Mouse (Mus musculus) ES-E14 (cell line): ENCODE measurements at regions not wholly inside any gene's neighbourhood (a gene's known extent, or its start where the extent isn't known, plus 50 kb on each side); places are given as distances from the start of the nearest gene placed in this dataset.

Experiments
- DNase-seq: peaks from one replicate; pipeline ENCODE4 v3.0.0-alpha.2; 2013; ENCODE audit warnings: low read depth, low spot score
- H3K27ac ChIP-seq: 2 replicates; pipeline ENCODE4 v1.5.1; 2012; ENCODE audit warnings: low read depth, mild to moderate bottlenecking, low read length, moderate library complexity, mixed read lengths; ENCODE audit not compliant: poor library complexity, insufficient read depth, severe bottlenecking
- H3K36me3 ChIP-seq: 2 replicates; pipeline ENCODE4 v1.6.1; 2012; ENCODE audit warnings: mild to moderate bottlenecking, low read length, moderate library complexity, mixed read lengths; ENCODE audit not compliant: control insufficient read depth, poor library complexity, insufficient read depth, severe bottlenecking
- H3K4me1 ChIP-seq, 2 experiments: fragments of 150-350 bp in 1 of 2; sonication (generic) in 1 of 2; 2 replicates each; pipeline ENCODE4 v1.6.1; 2012; ENCODE audit warnings: low read length in 2 of 2, mild to moderate bottlenecking in 1 of 2, mixed read lengths in 1 of 2; ENCODE audit not compliant: control insufficient read depth in 2 of 2, insufficient read depth in 2 of 2, poor library complexity in 1 of 2
- H3K4me3 ChIP-seq, 2 experiments: fragments of 150-350 bp in 1 of 2; sonication (generic) in 1 of 2; 2 replicates each; pipeline ENCODE4 v1.5.1; 2012; ENCODE audit warnings: low read length in 2 of 2, low read depth in 1 of 2, mild to moderate bottlenecking in 1 of 2, mixed read lengths in 1 of 2; ENCODE audit not compliant: insufficient read depth in 1 of 2, poor library complexity in 1 of 2, severe bottlenecking in 1 of 2
- H3K9ac ChIP-seq: 2 replicates; pipeline ENCODE4 v1.6.1; 2012; ENCODE audit warnings: low read depth, mild to moderate bottlenecking, low read length, mixed read lengths; ENCODE audit not compliant: poor library complexity, insufficient read depth, severe bottlenecking
- H3K9me3 ChIP-seq: fragments of 150-350 bp; sonication (generic); 2 replicates; pipeline ENCODE4 v1.6.1; 2012; ENCODE audit warnings: low read depth, mild to moderate bottlenecking, low read length; ENCODE audit not compliant: control insufficient read depth, insufficient read depth
- CHD2 ChIP-seq: IDR thresholded peaks from 2 replicates; pipeline ENCODE4 v1.6.1; 2014; ENCODE audit warnings: mild to moderate bottlenecking, low read depth, low read length, inconsistent platforms
- HCFC1 ChIP-seq: IDR thresholded peaks from 2 replicates; pipeline ENCODE4 v1.6.1; 2012; ENCODE audit warnings: low read length, inconsistent platforms, borderline replicate concordance; ENCODE audit not compliant: insufficient read depth
- MAFK ChIP-seq: IDR thresholded peaks from 2 replicates; pipeline ENCODE4 v1.6.1; 2014; ENCODE audit warnings: mild to moderate bottlenecking, low read depth, low read length, inconsistent platforms; ENCODE audit not compliant: insufficient read depth
- ZC3H11A ChIP-seq: IDR thresholded peaks from 2 replicates; pipeline ENCODE4 v1.6.1; 2012; ENCODE audit warnings: low read depth, mild to moderate bottlenecking, inconsistent platforms, low read length, borderline replicate concordance
- ZNF384 ChIP-seq: IDR thresholded peaks from 2 replicates; pipeline ENCODE4 v1.6.1; 2012; ENCODE audit warnings: low read depth, low read length, inconsistent platforms
- in situ Hi-C, 2 experiments: fragments of 600-800 bp; cut with MboI; formaldehyde crosslinking; loops; one replicate each; pipeline ENCODE4 v1.15.1; 2025; ENCODE audit warnings: low sequenced_read_pairs in 2 of 2, inconsistent platforms in 1 of 2; ENCODE audit not compliant: unreplicated experiment in 2 of 2

- Histone ChIP-seq H3K9ac (no peak overlapping the region), H3K9me3 (no peaks in the 10 kb centered on the region), H3K4me1 (no peaks in the 10 kb centered on the region), H3K4me3 (no peak overlapping the region), H3K27ac (no peak overlapping the region), H3K36me3 (no peaks in the 10 kb centered on the region)
- in situ Hi-C loops: no loop called here
- TF ChIP-seq ZC3H11A (no peak), MAFK (no peak), ZNF384 (no peak), HCFC1 (no peak), CHD2 (no peak)
- DNase-seq: no peak
Measured at GRCm38 (mm10) chr15:61473900-61474299, 551.1 kb upstream of the A1bg start.

- Histone ChIP-seq H3K9ac (no peak overlapping the region), H3K9me3 (no peaks in the 10 kb centered on the region), H3K27ac (no peak overlapping the region), H3K36me3 (no peaks in the 10 kb centered on the region), H3K4me3 (no peak overlapping the region), H3K4me1 (no peaks in the 10 kb centered on the region)
- no peak for TF ChIP-seq HCFC1
- TF ChIP-seq ZC3H11A: no peak
- TF ChIP-seq CHD2: no peak
- no peak for TF ChIP-seq MAFK
- TF ChIP-seq ZNF384: no peak
- DNase-seq: no peak
- in situ Hi-C loops: no loop called here
Measured at GRCm38 (mm10) chr15:61455042-61455441, 532.2 kb upstream of the A1bg start.

- no peaks in the 10 kb centered on the region for H3K4me1 ChIP-seq
- TF ChIP-seq ZNF384 (no peak), CHD2 (no peak)
- no peak overlapping the region for H3K9ac ChIP-seq
- no peak overlapping the region for H3K27ac ChIP-seq
- H3K4me3 ChIP-seq: no peak overlapping the region
- H3K9me3 ChIP-seq: no peaks in the 10 kb centered on the region
- DNase-seq: no peak
- in situ Hi-C loops: no loop called here
- no peaks in the 10 kb centered on the region for H3K36me3 ChIP-seq
Measured at GRCm38 (mm10) chr15:61454350-61454671, 531.5 kb upstream of the A1bg start.

GRCm38 (mm10) chr15:61453656-61454349 lies 531.0 kb upstream of the A1bg start:
- DNase-seq: no peak
- Histone ChIP-seq H3K9me3 (no peaks in the 10 kb centered on the region), H3K36me3 (no peaks in the 10 kb centered on the region), H3K4me3 (no peak overlapping the region), H3K27ac (no peak overlapping the region), H3K9ac (no peak overlapping the region), H3K4me1 (no peaks in the 10 kb centered on the region)
- TF ChIP-seq MAFK (no peak), HCFC1 (no peak), ZC3H11A (no peak), CHD2 (no peak), ZNF384 (no peak)
- in situ Hi-C loops: no loop called here

- in situ Hi-C loops: no loop called here
- H3K27ac ChIP-seq: no peak overlapping the region
- no peak overlapping the region for H3K9ac ChIP-seq
- DNase-seq: peak; percentile 13
- H3K36me3 ChIP-seq: no peaks in the 10 kb centered on the region
- no peaks in the 10 kb centered on the region for H3K9me3 ChIP-seq
- TF ChIP-seq ZNF384 (no peak), HCFC1 (no peak), MAFK (no peak), CHD2 (no peak), ZC3H11A (no peak)
- H3K4me3 ChIP-seq: no peak overlapping the region
- no peaks in the 10 kb centered on the region for H3K4me1 ChIP-seq
Measured at GRCm38 (mm10) chr15:61450217-61450616, 527.4 kb upstream of the A1bg start.
